In genomic region chr7:79388671-79389206, GRCm38 (mm10) we compare ENCODE assay signal across 18 mouse cellular contexts. TPM values are rescaled to one million over a fixed set of nuclear protein-coding genes. Genes with fewer than 3 reads are reported as not detected.
DNase-seq lines count a peak whose midpoint lies in the region; ATAC-seq and TF ChIP-seq lines count a peak whose summit lies in the region.
"Had no signal": no experiment of that assay in that cellular context is flagged by ENCODE, and none has a peak within 500 bp of the region (broad histone marks: within the 10 kb centered on the region; RNA-seq: fewer than 3 reads in every experiment).

No protein-coding gene starts in this region.

- no peaks in the 10 kb centered on the region for H3K79me2 ChIP-seq in CH12.LX (replicated peaks; ENCODE audit: control insufficient read depth, extremely low read depth, insufficient read depth, poor library complexity, severe bottlenecking)

- no peaks in the 10 kb centered on the region for H3K36me3 ChIP-seq in forebrain, embryonic 12.5 days (replicated peaks)
- no peaks in the 10 kb centered on the region for H3K36me3 ChIP-seq in forebrain, embryonic 15.5 days
- peaks cover 0 to 9% of the 10 kb centered on the region in 2 experiments for H3K36me3 ChIP-seq in CH12.LX (replicated peaks in 1 of 2; ENCODE audit: control insufficient read depth in 1 of 2, insufficient read depth in 1 of 2, low read length in 1 of 2)
- no peaks in the 10 kb centered on the region for H3K36me3 ChIP-seq in limb, embryonic 12.5 days
- no peaks in the 10 kb centered on the region for H3K36me3 ChIP-seq in heart, embryonic 11.5 days (ENCODE audit: control insufficient read depth, insufficient read depth, low read length)
- H3K36me3 ChIP-seq: heart, embryonic 13.5 days; liver, embryonic 13.5 days; midbrain, embryonic 12.5 days had no signal

- no peak for ATAC-seq in forebrain, embryonic 12.5 days (ENCODE audit: low FRiP score)
- no peak for ATAC-seq in forebrain, embryonic 15.5 days (replicated peaks)
- 0 out of 2 replicates have a peak, but pooled peaks have one; percentile 18 for ATAC-seq in limb, embryonic 12.5 days (ENCODE audit: insufficient number of reproducible peaks, insufficient read depth, low FRiP score, low TSS enrichment, low read depth)
- ATAC-seq in heart, embryonic 11.5 days (replicated peaks; ENCODE audit: insufficient number of reproducible peaks, low FRiP score, low TSS enrichment) = no peak
- ATAC-seq: activated CD4-positive, CD25-positive, alpha-beta regulatory T cell, adult 4 months had no signal

- peak; percentile 12 for DNase-seq in CH12.LX (ENCODE audit: extremely low read depth)
- DNase-seq in embryo, embryonic 11 days = peak; percentile 47
- DNase-seq in frontal cortex, postnatal 36 days (ENCODE audit: low spot score in 2 of 2) = no peak
- no peak for DNase-seq in right cerebral cortex, postnatal 25 days
- DNase-seq: cerebellum, adult 11-12 months; gastrocnemius, postnatal 36 days; kidney, adult 9 months; liver, embryonic 13.5 days; lung, postnatal 10 days; right cerebral cortex, adult 18-20 months had no signal

- in situ Hi-C loops in CH12.LX (cut with MboI; ENCODE audit: low pct_ligation_motif_present, low pct_unique_long_range_greater_than_20kb, low sequenced_read_pairs) = no loop called here

- no peaks in the 10 kb centered on the region for H3K27me3 ChIP-seq in forebrain, embryonic 12.5 days
- H3K27me3 ChIP-seq in forebrain, embryonic 15.5 days = no peaks in the 10 kb centered on the region
- H3K27me3 ChIP-seq in CH12.LX (replicated peaks) = no peaks in the 10 kb centered on the region
- no peaks in the 10 kb centered on the region for H3K27me3 ChIP-seq in limb, embryonic 12.5 days
- H3K27me3 ChIP-seq in heart, embryonic 11.5 days (ENCODE audit: control insufficient read depth, insufficient read depth, low read length) = no peaks in the 10 kb centered on the region
- H3K27me3 ChIP-seq: liver, embryonic 13.5 days; midbrain, embryonic 12.5 days had no signal

- no peak for TF ChIP-seq EP300 in CH12.LX (IDR thresholded peaks at IDR 0.05; ENCODE audit: low read length)

- H3K9me3 ChIP-seq in forebrain, embryonic 12.5 days = no peaks in the 10 kb centered on the region
- no peaks in the 10 kb centered on the region for H3K9me3 ChIP-seq in forebrain, embryonic 15.5 days
- H3K9me3 ChIP-seq in CH12.LX (replicated peaks; ENCODE audit: low read length) = no peaks in the 10 kb centered on the region
- no peaks in the 10 kb centered on the region for H3K9me3 ChIP-seq in limb, embryonic 12.5 days
- no peaks in the 10 kb centered on the region for H3K9me3 ChIP-seq in heart, embryonic 11.5 days (replicated peaks; ENCODE audit: control insufficient read depth, low read length)
- H3K9me3 ChIP-seq: heart, embryonic 13.5 days; liver, embryonic 13.5 days; midbrain, embryonic 12.5 days had no signal

- TF ChIP-seq POLR2A in CH12.LX (IDR thresholded peaks at IDR 0.05; ENCODE audit: low read depth, low read length) = no peak

- no peak overlapping the region for H3K4me3 ChIP-seq in forebrain, embryonic 12.5 days (replicated peaks)
- no peak overlapping the region for H3K4me3 ChIP-seq in forebrain, embryonic 15.5 days
- peak overlapping the region in 1 of 3 experiments; percentile 49 for H3K4me3 ChIP-seq in CH12.LX (replicated peaks in 1 of 3; ENCODE audit: low read depth in 2 of 3, low read length in 2 of 3, poor library complexity in 1 of 3)
- no peak overlapping the region for H3K4me3 ChIP-seq in limb, embryonic 12.5 days (replicated peaks)
- no peak overlapping the region for H3K4me3 ChIP-seq in heart, embryonic 11.5 days (ENCODE audit: low read depth, low read length)
- H3K4me3 ChIP-seq: heart, embryonic 13.5 days; liver, embryonic 13.5 days; midbrain, embryonic 12.5 days had no signal

- dilution Hi-C loops in CH12.LX (cut with MboI; ENCODE audit: extremely low pct_ligation_motif_present, extremely low pct_unique_long_range_greater_than_20kb, low sequenced_read_pairs) = no loop called here

- TF ChIP-seq CTCF in CH12.LX (conservative IDR thresholded peaks at IDR 0.05 in 1 of 2, IDR thresholded peaks at IDR 0.05 in 1 of 2; ENCODE audit: low read depth in 2 of 2, low read length in 2 of 2) = no peak

- peaks cover 31% of the 10 kb centered on the region for H3K4me1 ChIP-seq in forebrain, embryonic 12.5 days
- peaks cover 22% of the 10 kb centered on the region for H3K4me1 ChIP-seq in forebrain, embryonic 15.5 days
- H3K4me1 ChIP-seq in CH12.LX (ENCODE audit: control insufficient read depth in 1 of 2, insufficient read depth in 2 of 2) = peaks cover 14 to 58% of the 10 kb centered on the region in 2 experiments
- peaks cover 21% of the 10 kb centered on the region for H3K4me1 ChIP-seq in limb, embryonic 12.5 days (replicated peaks)
- H3K4me1 ChIP-seq in heart, embryonic 11.5 days (ENCODE audit: control insufficient read depth, insufficient read depth, low read length) = no peaks in the 10 kb centered on the region

- H3K27ac ChIP-seq in forebrain, embryonic 12.5 days = peak overlapping the region; percentile 42; the same call in 1 of the 2 replicates
- H3K27ac ChIP-seq in forebrain, embryonic 15.5 days (replicated peaks) = no peak overlapping the region
- no peak overlapping the region for H3K27ac ChIP-seq in CH12.LX (ENCODE audit: insufficient read depth, low read depth)
- H3K27ac ChIP-seq in limb, embryonic 12.5 days = peak overlapping the region; percentile 59
- H3K27ac ChIP-seq in heart, embryonic 11.5 days (ENCODE audit: low read depth, low read length) = no peak overlapping the region
- H3K27ac ChIP-seq: heart, embryonic 13.5 days; liver, embryonic 13.5 days; midbrain, embryonic 12.5 days had no signal

- TF ChIP-seq RAD21 in CH12.LX (IDR thresholded peaks at IDR 0.05; ENCODE audit: low read depth, low read length) = no peak

- WGBS in forebrain, embryonic 12.5 days = 60% methylated on average over 7 of the region's 7 CpGs
- WGBS in forebrain, embryonic 15.5 days = 45% methylated on average over 7 of the region's 7 CpGs
- WGBS in limb, embryonic 12.5 days = 67% methylated on average over 7 of the region's 7 CpGs
- WGBS in heart, embryonic 11.5 days (ENCODE audit: insufficient replicate concordance) = 74% methylated on average over 7 of the region's 7 CpGs

- H3K9ac ChIP-seq in forebrain, embryonic 12.5 days = 0 out of 2 replicates have a peak overlapping the region, but pooled peaks have one; percentile 29
- no peak overlapping the region for H3K9ac ChIP-seq in forebrain, embryonic 15.5 days (replicated peaks)
- no peak overlapping the region for H3K9ac ChIP-seq in CH12.LX (ENCODE audit: insufficient read depth, low read depth)
- H3K9ac ChIP-seq in limb, embryonic 12.5 days (replicated peaks) = no peak overlapping the region
- H3K9ac ChIP-seq in heart, embryonic 11.5 days (ENCODE audit: low read depth, low read length) = no peak overlapping the region
- H3K9ac ChIP-seq: heart, embryonic 13.5 days; liver, embryonic 13.5 days; midbrain, embryonic 12.5 days had no signal

- H3K4me2 ChIP-seq in forebrain, embryonic 12.5 days = no peak overlapping the region
- no peak overlapping the region for H3K4me2 ChIP-seq in forebrain, embryonic 15.5 days (replicated peaks)
- no peak overlapping the region for H3K4me2 ChIP-seq in CH12.LX (ENCODE audit: insufficient read depth, low read depth, poor library complexity, severe bottlenecking)
- H3K4me2 ChIP-seq in limb, embryonic 12.5 days = no peak overlapping the region
- H3K4me2 ChIP-seq in heart, embryonic 11.5 days = no peak overlapping the region
- H3K4me2 ChIP-seq: heart, embryonic 13.5 days; liver, embryonic 13.5 days; midbrain, embryonic 12.5 days had no signal

TF ChIP-seq in CH12.LX, 34 proteins besides CTCF, POLR2A, EP300 and RAD21:
- TF ChIP-seq ZC3H11A (IDR thresholded peaks at IDR 0.05; ENCODE audit: low read depth, low read length) (no peak), MAFK (IDR thresholded peaks at IDR 0.05; ENCODE audit: insufficient replicate concordance, low read length) (peak; percentile 65; the same call in 1 of the 2 replicates), KAT2A (IDR thresholded peaks at IDR 0.05; ENCODE audit: insufficient replicate concordance, low read length) (no peak), TCF12 (IDR thresholded peaks at IDR 0.05; ENCODE audit: low read depth, low read length) (no peak), MAZ (IDR thresholded peaks at IDR 0.05; ENCODE audit: low read depth, low read length) (0 out of 2 replicates have a peak, but pooled peaks have one; percentile 35), ZMIZ1 (IDR thresholded peaks at IDR 0.05; ENCODE audit: low read depth, low read length) (no peak)

RNA-seq across cellular contexts. Expression of gene Rlbp1, which starts 1.9 kb away (rescaled TPM):
- 15.0 and 19.5 TPM in 2 replicates for polyA plus RNA-seq in forebrain, embryonic 12.5 days (2016; fragmentation: Nextera tagmentation; extraction: Ambion mirVana)
- 85.6 and 86.8 TPM in 2 replicates for polyA plus RNA-seq in forebrain, embryonic 15.5 days (2015; fragmentation: Nextera tagmentation; extraction: Ambion mirVana)
- 1.9 and 2.5 TPM in 2 replicates for total RNA-seq in CH12.LX (2012; rRNA removed)
- 8.4 and 11.0 TPM in 2 replicates for total RNA-seq in CH12.LX (2014; rRNA removed)
- 21.4 and 24.2 TPM in 2 replicates for polyA plus RNA-seq in CH12.LX (2012; ENCODE audit: insufficient read length, low read depth)
- polyA plus RNA-seq in limb, embryonic 12.5 days (2016; fragmentation: Nextera tagmentation; extraction: Ambion mirVana) = 0.59 and 0.64 TPM in 2 replicates
- 0.19 TPM in 1 of 2 replicates, not detected in the other for polyA plus RNA-seq in heart, embryonic 11.5 days (2014; fragmentation: Nextera tagmentation; extraction: Ambion mirVana)
- total RNA-seq: common myeloid progenitor, adult 5-6 weeks; gastrocnemius, postnatal 36 days had no signal
- polyA plus RNA-seq: heart, embryonic 13.5 days had no signal

RNA-seq across cellular contexts. Expression of gene Fanci, which starts 3.0 kb away (rescaled TPM):
- polyA plus RNA-seq in forebrain, embryonic 12.5 days (2016; fragmentation: Nextera tagmentation; extraction: Ambion mirVana) = 19.6 and 19.7 TPM in 2 replicates
- 5.8 and 7.2 TPM in 2 replicates for polyA plus RNA-seq in forebrain, embryonic 15.5 days (2015; fragmentation: Nextera tagmentation; extraction: Ambion mirVana)
- total RNA-seq in CH12.LX (2012; rRNA removed) (14.9 and 17.5 TPM in 2 replicates), CH12.LX (2014; rRNA removed) (25.0 and 27.0 TPM in 2 replicates)
- polyA plus RNA-seq in CH12.LX (2012; ENCODE audit: insufficient read length, low read depth) = 17.1 and 20.0 TPM in 2 replicates
- polyA plus RNA-seq in limb, embryonic 12.5 days (2016; fragmentation: Nextera tagmentation; extraction: Ambion mirVana) = 16.1 and 16.6 TPM in 2 replicates
- 10.6 and 13.2 TPM in 2 replicates for polyA plus RNA-seq in heart, embryonic 11.5 days (2014; fragmentation: Nextera tagmentation; extraction: Ambion mirVana)

Comparison
In these comparisons a context has a peak if more than half of its experiments do, and no peak if none do; other contexts are left out.
1. H3K27ac ChIP-seq: peak in forebrain, embryonic 12.5 days (single experiment) and limb, embryonic 12.5 days (single experiment); none in forebrain, embryonic 15.5 days (single experiment), CH12.LX (single experiment) and heart, embryonic 11.5 days (single experiment).
2. DNase-seq: peak in CH12.LX (single experiment) and embryo, embryonic 11 days (single experiment); none in frontal cortex, postnatal 36 days (0 of 2) and right cerebral cortex, postnatal 25 days (single experiment).